11 mouse cellular contexts compared by ENCODE assay signal in genomic region chr1:176929710-176930109, GRCm38 (mm10).
DNase-seq lines count a peak whose midpoint lies in the region; ATAC-seq and TF ChIP-seq lines count a peak whose summit lies in the region.
"Had no signal": no experiment of that assay in that cellular context is flagged by ENCODE, and none has a peak within 500 bp of the region (broad histone marks: within the 10 kb centered on the region; RNA-seq: fewer than 3 reads in every experiment).

No protein-coding gene starts in this region.

- no peak for TF ChIP-seq POLR2A in myocyte (IDR thresholded peaks at IDR 0.05; ENCODE audit: insufficient read length, low read depth)

- DNase-seq in layer of hippocampus, adult 11-12 months (ENCODE audit: low spot score) = peak; percentile 55
- no peak for DNase-seq in layer of hippocampus, postnatal 25 days (ENCODE audit: extremely low spot score in 1 of 2, low spot score in 1 of 2)
- DNase-seq in cerebellum, postnatal 36 days = peak; percentile 91 to 92
- DNase-seq in thymus, postnatal 4 days = no peak
- no peak for DNase-seq in lung, postnatal 14 days
- DNase-seq in thymus, postnatal 0 days (ENCODE audit: low spot score) = no peak
- DNase-seq: kidney, adult 11 months; thymus, postnatal 14 days had no signal

- peak overlapping the region; percentile 1; the same call in 1 of the 2 replicates for H3K4me2 ChIP-seq in hindbrain, embryonic 13.5 days
- no peak overlapping the region for H3K4me2 ChIP-seq in myocyte (ENCODE audit: low read depth)

- H3ac ChIP-seq in myocyte (ENCODE audit: control insufficient read depth, insufficient read length) = no peak overlapping the region

- no peak overlapping the region for H3K4me3 ChIP-seq in hindbrain, embryonic 13.5 days
- no peak overlapping the region for H3K4me3 ChIP-seq in myocyte

- 46% methylated on average over 8 of the region's 8 CpGs for WGBS in hindbrain, embryonic 13.5 days

- H3K79me2 ChIP-seq in myocyte (ENCODE audit: control insufficient read depth, insufficient read depth) = no peaks in the 10 kb centered on the region

- H3K4me1 ChIP-seq in hindbrain, embryonic 13.5 days (replicated peaks) = peaks cover 13% of the 10 kb centered on the region; the same call in 1 of the 2 replicates

- no peak overlapping the region for H3K9ac ChIP-seq in hindbrain, embryonic 13.5 days
- H3K9ac ChIP-seq: liver, embryonic 14.5 days had no signal

- ATAC-seq in hindbrain, embryonic 13.5 days (ENCODE audit: low FRiP score) = peak; percentile 86

- H3K27ac ChIP-seq in hindbrain, embryonic 13.5 days = no peak overlapping the region
- H3K27ac ChIP-seq: liver, embryonic 14.5 days had no signal

- no peaks in the 10 kb centered on the region for H3K9me3 ChIP-seq in hindbrain, embryonic 13.5 days

- no peaks in the 10 kb centered on the region for H3K27me3 ChIP-seq in hindbrain, embryonic 13.5 days
- no peaks in the 10 kb centered on the region for H3K27me3 ChIP-seq in myocyte (ENCODE audit: control insufficient read depth, insufficient read depth, insufficient read length)

- H3K36me3 ChIP-seq in hindbrain, embryonic 13.5 days = no peaks in the 10 kb centered on the region
- H3K36me3 ChIP-seq in myocyte (ENCODE audit: control insufficient read depth, insufficient read depth) = no peaks in the 10 kb centered on the region

TF ChIP-seq in myocyte, 11 proteins besides CTCF, POLR2A, EP300 and RAD21:
- TF ChIP-seq MYOG (IDR thresholded peaks at IDR 0.05; ENCODE audit: control insufficient read depth in 1 of 3, insufficient read depth in 1 of 3, insufficient read length in 2 of 3, low read depth in 2 of 3) = peak in 2 of 3 experiments; percentile 31 to 47
- TF ChIP-seq MYOD1 (IDR thresholded peaks at IDR 0.05; ENCODE audit: control insufficient read depth in 1 of 3, insufficient read length in 2 of 3, low read depth in 2 of 3) = peak in 1 of 3 experiments; percentile 18
- no peak for TF ChIP-seq POLR2AphosphoS2 (IDR thresholded peaks at IDR 0.05; ENCODE audit: insufficient read length, low read depth)

Comparison
In these comparisons a context has a peak if more than half of its experiments do, and no peak if none do; other contexts are left out.
1. DNase-seq: peak in layer of hippocampus, adult 11-12 months (single experiment) and cerebellum, postnatal 36 days (2 of 2); none in layer of hippocampus, postnatal 25 days (0 of 2), thymus, postnatal 4 days (single experiment), lung, postnatal 14 days (single experiment) and thymus, postnatal 0 days (single experiment).